Mouse (Mus musculus) CH12.LX (cell line): ENCODE results near the gene Mgat4b. TPM values are rescaled to one million over a fixed set of nuclear protein-coding genes. Genes with fewer than 3 reads are reported as not detected.

Source experiments
- DNase-seq: peaks from one replicate; pipeline ENCODE4 v3.0.0-alpha.2; 2013; ENCODE audit errors: extremely low read depth
- H3K27ac ChIP-seq: 2 replicates; pipeline ENCODE4 v1.5.1; 2012; ENCODE audit warnings: low read depth, mild to moderate bottlenecking, control low read depth, moderate library complexity; ENCODE audit not compliant: insufficient read depth
- H3K27me3 ChIP-seq: replicated peaks from 2 replicates; pipeline ENCODE3; 2012; ENCODE audit warnings: inconsistent platforms
- H3K36me3 ChIP-seq, 2 experiments: replicated peaks in 1 of 2; 2 replicates each; pipeline versions ENCODE3 to v1.6.1; 2012; ENCODE audit warnings: inconsistent platforms in 1 of 2, low read length in 1 of 2, mild to moderate bottlenecking in 1 of 2, mixed read lengths in 1 of 2, moderate library complexity in 1 of 2; ENCODE audit not compliant: control insufficient read depth in 1 of 2, insufficient read depth in 1 of 2
- H3K4me1 ChIP-seq, 2 experiments: 2 replicates each; pipeline ENCODE4 v1.6.1; 2012; ENCODE audit warnings: inconsistent platforms in 1 of 2, moderate library complexity in 1 of 2; ENCODE audit not compliant: insufficient read depth in 2 of 2, control insufficient read depth in 1 of 2
- H3K4me2 ChIP-seq: 2 replicates; pipeline ENCODE4 v1.6.1; 2012; ENCODE audit warnings: low read depth, mild to moderate bottlenecking, control low read depth; ENCODE audit not compliant: poor library complexity, insufficient read depth, severe bottlenecking
- H3K4me3 ChIP-seq, 3 experiments: fragments of 150-350 bp in 1 of 3; sonication (generic) in 1 of 3; replicated peaks in 1 of 3; 2 replicates each; pipeline versions ENCODE3 to v1.5.1; 2011 to 2012; ENCODE audit warnings: low read depth in 2 of 3, low read length in 2 of 3, mild to moderate bottlenecking in 2 of 3, moderate library complexity in 2 of 3, control low read depth in 1 of 3, improper control_type of control experiment in 1 of 3, inconsistent platforms in 1 of 3, mixed read lengths in 1 of 3; ENCODE audit not compliant: poor library complexity in 1 of 3
- H3K79me2 ChIP-seq: replicated peaks from 2 replicates; pipeline ENCODE4 v1.6.1; 2012; ENCODE audit warnings: mild to moderate bottlenecking, moderate library complexity; ENCODE audit not compliant: control insufficient read depth, poor library complexity, insufficient read depth, severe bottlenecking; ENCODE audit errors: extremely low read depth
- H3K9ac ChIP-seq: 2 replicates; pipeline ENCODE4 v1.6.1; 2012; ENCODE audit warnings: low read depth, mild to moderate bottlenecking, control low read depth, moderate library complexity; ENCODE audit not compliant: insufficient read depth
- H3K9me3 ChIP-seq: replicated peaks from 2 replicates; pipeline ENCODE3; 2012; ENCODE audit warnings: low read length, inconsistent platforms, mixed read lengths
- BHLHE40 ChIP-seq: IDR thresholded peaks from 2 replicates; pipeline ENCODE4 v1.6.1; 2011; ENCODE audit warnings: mild to moderate bottlenecking, low read depth, low read length, improper control_type of control experiment
- CHD1 ChIP-seq: IDR thresholded peaks from 2 replicates; pipeline ENCODE4 v1.6.1; 2012; ENCODE audit warnings: low read depth, low read length, improper control_type of control experiment, inconsistent platforms
- CHD2 ChIP-seq: IDR thresholded peaks from 2 replicates; pipeline ENCODE4 v1.6.1; 2011; ENCODE audit warnings: low read length, improper control_type of control experiment
- ELF1 ChIP-seq: IDR thresholded peaks from 2 replicates; pipeline ENCODE4 v1.6.1; 2014; ENCODE audit warnings: low read depth, mild to moderate bottlenecking, inconsistent platforms, low read length, improper control_type of control experiment
- GABPA ChIP-seq: IDR thresholded peaks from 2 replicates; pipeline ENCODE4 v1.6.1; 2012; ENCODE audit warnings: low read depth, low read length, improper control_type of control experiment, inconsistent platforms; ENCODE audit not compliant: insufficient replicate concordance
- IRF4 ChIP-seq: IDR thresholded peaks from 2 replicates; pipeline ENCODE4 v1.6.1; 2014; ENCODE audit warnings: low read depth, mild to moderate bottlenecking, inconsistent platforms, low read length, improper control_type of control experiment
- JUN ChIP-seq: IDR thresholded peaks from 2 replicates; pipeline ENCODE4 v1.6.1; 2011; ENCODE audit warnings: low read depth, mild to moderate bottlenecking, low read length, improper control_type of control experiment, moderate library complexity; ENCODE audit not compliant: insufficient read depth
- KAT2A ChIP-seq: IDR thresholded peaks from 2 replicates; pipeline ENCODE4 v1.6.1; 2012; ENCODE audit warnings: low read length, improper control_type of control experiment, inconsistent platforms; ENCODE audit not compliant: insufficient replicate concordance
- MAX ChIP-seq: IDR thresholded peaks from 2 replicates; pipeline ENCODE4 v1.6.1; 2011; ENCODE audit warnings: low read length, improper control_type of control experiment
- MXI1 ChIP-seq: IDR thresholded peaks from 2 replicates; pipeline ENCODE4 v1.6.1; 2011; ENCODE audit warnings: mild to moderate bottlenecking, low read depth, low read length, improper control_type of control experiment
- MYC ChIP-seq: IDR thresholded peaks from 2 replicates; pipeline ENCODE4 v1.6.1; 2011; ENCODE audit warnings: low read depth, mild to moderate bottlenecking, improper control_type of control experiment, low read length
- NELFE ChIP-seq: IDR thresholded peaks from 2 replicates; pipeline ENCODE4 v1.6.1; 2011; ENCODE audit warnings: low read depth, low read length, improper control_type of control experiment
- NRF1 ChIP-seq: IDR thresholded peaks from 2 replicates; pipeline ENCODE4 v1.6.1; 2014; ENCODE audit warnings: low read depth, mild to moderate bottlenecking, inconsistent platforms, low read length, improper control_type of control experiment, moderate library complexity
- PAX5 ChIP-seq: IDR thresholded peaks from 2 replicates; pipeline ENCODE4 v1.6.1; 2012; ENCODE audit warnings: low read length, inconsistent platforms, mixed read lengths
- POLR2A ChIP-seq: IDR thresholded peaks from 2 replicates; pipeline ENCODE4 v1.6.1; 2011; ENCODE audit warnings: low read depth, mild to moderate bottlenecking, improper control_type of control experiment, low read length
- POLR2AphosphoS2 ChIP-seq: IDR thresholded peaks from 2 replicates; pipeline ENCODE4 v1.6.1; 2011; ENCODE audit warnings: low read depth, low read length, improper control_type of control experiment
- RAD21 ChIP-seq: IDR thresholded peaks from 2 replicates; pipeline ENCODE4 v1.6.1; 2011; ENCODE audit warnings: low read depth, mild to moderate bottlenecking, low read length, improper control_type of control experiment, moderate library complexity
- SIN3A ChIP-seq: IDR thresholded peaks from 2 replicates; pipeline ENCODE4 v1.6.1; 2012; ENCODE audit warnings: low read length, improper control_type of control experiment, inconsistent platforms
- TCF12 ChIP-seq: IDR thresholded peaks from 2 replicates; pipeline ENCODE4 v1.6.1; 2014; ENCODE audit warnings: low read depth, mild to moderate bottlenecking, inconsistent platforms, low read length, improper control_type of control experiment
- UBTF ChIP-seq: IDR thresholded peaks from 2 replicates; pipeline ENCODE4 v1.6.1; 2012; ENCODE audit warnings: low read depth, mild to moderate bottlenecking, inconsistent platforms, low read length, improper control_type of control experiment, moderate library complexity
- USF1 ChIP-seq: IDR thresholded peaks from 2 replicates; pipeline ENCODE4 v1.6.1; 2014; ENCODE audit warnings: low read depth, mild to moderate bottlenecking, inconsistent platforms, low read length, improper control_type of control experiment
- ZMIZ1 ChIP-seq: IDR thresholded peaks from 2 replicates; pipeline ENCODE4 v1.6.1; 2012; ENCODE audit warnings: low read depth, mild to moderate bottlenecking, inconsistent platforms, low read length, improper control_type of control experiment
- dilution Hi-C: fragments of 300-500 bp; cut with MboI; formaldehyde crosslinking; loops from 2 replicates; pipeline ENCODE4 v1.14.3; 2020; ENCODE audit warnings: low sequenced_read_pairs; ENCODE audit not compliant: extremely low pct_unique_long_range_greater_than_20kb, extremely low pct_ligation_motif_present
- in situ Hi-C: fragments of 300-500 bp; cut with MboI; formaldehyde crosslinking; loops from 3 replicates; pipeline ENCODE4 v1.14.3; 2019; ENCODE audit warnings: low sequenced_read_pairs, low pct_ligation_motif_present, low pct_unique_long_range_greater_than_20kb, mixed read lengths
- polyA plus RNA-seq: library from polyadenylated mRNA; unstranded; fragments of >175 nt; gene quantifications from 2 replicates; pipeline ENCODE4 v1.2.1, GENCODE M21; 2012; ENCODE audit warnings: low read depth; ENCODE audit not compliant: insufficient read length
- total RNA-seq, 2 experiments: library from RNA; depleted of rRNA; stranded (reverse); fragments of 300-350 nt in 1 of 2; fragments of >200 nt in 1 of 2; gene quantifications; 2 replicates each; pipeline ENCODE4 v1.2.3; 2012 to 2014

Gene Mgat4b
- total and polyA plus RNA-seq, 3 experiments: 4.6 to 27.4 (median 16.2) TPM

DNA sequence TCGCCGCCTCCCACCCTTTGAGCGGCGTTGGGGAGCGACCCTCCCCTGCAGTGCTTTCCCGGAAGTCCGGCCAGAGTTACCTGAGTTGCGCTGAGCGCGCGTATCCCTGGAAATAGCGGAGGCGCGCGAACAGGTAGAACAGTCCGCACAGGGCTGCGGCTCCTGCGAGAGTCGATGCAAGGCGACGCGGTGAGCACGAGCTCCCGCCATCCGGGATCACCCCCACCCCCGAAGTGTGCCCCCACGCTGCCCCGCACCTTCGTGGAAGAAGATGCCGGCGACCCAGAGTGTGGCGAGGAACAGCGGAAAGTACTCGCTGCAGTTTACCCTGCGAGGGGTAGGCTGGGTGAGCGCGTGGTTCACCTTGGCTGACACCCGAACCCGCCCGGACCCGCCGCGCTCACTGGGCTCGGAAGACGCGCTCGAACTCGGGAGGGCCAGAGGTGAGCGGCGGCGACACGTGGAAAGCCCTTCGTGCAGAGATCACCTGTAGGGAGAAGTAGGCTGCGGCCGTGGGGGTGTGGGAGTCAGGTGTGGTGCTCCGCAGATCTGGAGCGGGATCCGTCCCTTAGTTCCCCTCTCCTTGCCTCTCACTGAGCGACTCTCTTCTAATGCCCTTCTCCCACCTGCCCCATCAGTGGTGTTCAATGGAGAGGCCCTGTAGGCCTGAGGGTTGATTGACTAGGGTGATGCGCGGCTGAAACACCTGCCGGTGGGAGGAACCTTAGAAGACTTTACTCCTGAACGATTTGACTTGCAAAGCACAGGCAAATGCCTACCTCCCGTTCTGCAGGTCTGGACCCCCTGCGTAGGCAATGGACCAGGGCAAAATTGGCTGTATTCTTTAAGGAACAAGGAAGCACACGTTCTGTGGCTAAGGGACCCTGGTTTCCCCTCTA is 26.5 kb downstream of the Mgat4b start:
- H3K27me3 ChIP-seq: no peaks in the 10 kb centered on the region
- no peaks in the 10 kb centered on the region for H3K79me2 ChIP-seq
- peak overlapping the region; percentile 67 for H3K4me2 ChIP-seq
- no peak for TF ChIP-seq CHD2
- 0 out of 2 replicates have a peak, but pooled peaks have one; percentile 8 for TF ChIP-seq BHLHE40
- TF ChIP-seq IRF4: peak; percentile 9
- no peak for TF ChIP-seq CHD1
- 0 out of 2 replicates have a peak, but pooled peaks have one; percentile 14 for TF ChIP-seq MXI1
- peak; percentile 31; the same call in 1 of the 2 replicates for TF ChIP-seq POLR2A
- 0 out of 2 replicates have a peak, but pooled peaks have one; percentile 11 for TF ChIP-seq UBTF
- peak; percentile 83 for TF ChIP-seq ELF1
- peak; percentile 7; the same call in 1 of the 2 replicates for TF ChIP-seq TCF12
- TF ChIP-seq MYC: no peak
- TF ChIP-seq, all 38 proteins: peak for 7
- Histone ChIP-seq H3K9ac (peak overlapping the region; percentile 2; the same call in 1 of the 2 replicates), H3K4me1 (peaks cover 14 to 28% of the 10 kb centered on the region in 2 experiments), H3K36me3 (peaks cover 29 to 40% of the 10 kb centered on the region in 2 experiments), H3K9me3 (no peaks in the 10 kb centered on the region), H3K27ac (no peak overlapping the region), H3K4me3 (peak overlapping the region; percentile 56 to 70 (median 64))
- in situ Hi-C loops (no loop called here), dilution Hi-C loops (no loop called here)
- peak; percentile 63 for DNase-seq

DNA sequence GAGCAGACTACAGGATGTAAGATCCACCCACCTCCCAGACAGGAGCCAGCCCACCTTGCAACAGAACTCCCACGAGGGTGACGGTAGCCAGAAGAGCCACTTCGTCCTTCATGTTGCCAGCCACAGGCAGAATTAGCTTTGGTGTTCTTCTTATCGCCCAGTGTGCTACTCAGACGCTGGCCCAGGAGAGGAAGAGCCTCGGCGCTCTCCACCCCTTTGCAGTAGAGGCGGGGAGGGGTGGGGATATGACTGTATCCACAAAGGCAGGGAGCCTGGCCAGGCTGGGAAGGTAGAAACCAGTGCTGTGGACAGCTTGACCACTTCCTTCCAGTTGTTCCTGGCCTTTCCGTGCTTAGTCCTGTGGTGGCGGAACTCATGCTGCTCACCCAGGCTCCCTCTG is 27.6 kb downstream of the Mgat4b start, which contains the start of gene Ltc4s:
TSS of gene Ltc4s (minus strand) at position 293 of the 400 bp plus-strand sequence.
- in situ Hi-C loops: no loop called here
- peaks cover 18 to 29% of the 10 kb centered on the region in 2 experiments for H3K36me3 ChIP-seq
- no peaks in the 10 kb centered on the region for H3K27me3 ChIP-seq
- H3K9me3 ChIP-seq: no peaks in the 10 kb centered on the region
- no peak within 1 kb of the TSS for H3K9ac ChIP-seq
- dilution Hi-C loops: no loop called here
- TF ChIP-seq USF1 (no peak), JUN (no peak), KAT2A (no peak), CHD2 (no peak), MXI1 (no peak), PAX5 (no peak), TCF12 (no peak), RAD21 (no peak), NRF1 (no peak), POLR2AphosphoS2 (no peak), GABPA (no peak), POLR2A (no peak), NELFE (no peak), ZMIZ1 (no peak), MAX (no peak), SIN3A (no peak)
- peaks cover 14 to 28% of the 10 kb centered on the region in 2 experiments for H3K4me1 ChIP-seq
- H3K4me3 ChIP-seq: peak within 1 kb of the TSS in 2 of 3 experiments; percentile 56 to 64
- H3K79me2 ChIP-seq: no peaks in the 10 kb centered on the region
- peak within 1 kb of the TSS; percentile 67 for H3K4me2 ChIP-seq
- no peak for DNase-seq
- H3K27ac ChIP-seq: no peak within 1 kb of the TSS
